Comparison of ENCODE assay signal across 8 mouse cellular contexts in the genomic region with DNA sequence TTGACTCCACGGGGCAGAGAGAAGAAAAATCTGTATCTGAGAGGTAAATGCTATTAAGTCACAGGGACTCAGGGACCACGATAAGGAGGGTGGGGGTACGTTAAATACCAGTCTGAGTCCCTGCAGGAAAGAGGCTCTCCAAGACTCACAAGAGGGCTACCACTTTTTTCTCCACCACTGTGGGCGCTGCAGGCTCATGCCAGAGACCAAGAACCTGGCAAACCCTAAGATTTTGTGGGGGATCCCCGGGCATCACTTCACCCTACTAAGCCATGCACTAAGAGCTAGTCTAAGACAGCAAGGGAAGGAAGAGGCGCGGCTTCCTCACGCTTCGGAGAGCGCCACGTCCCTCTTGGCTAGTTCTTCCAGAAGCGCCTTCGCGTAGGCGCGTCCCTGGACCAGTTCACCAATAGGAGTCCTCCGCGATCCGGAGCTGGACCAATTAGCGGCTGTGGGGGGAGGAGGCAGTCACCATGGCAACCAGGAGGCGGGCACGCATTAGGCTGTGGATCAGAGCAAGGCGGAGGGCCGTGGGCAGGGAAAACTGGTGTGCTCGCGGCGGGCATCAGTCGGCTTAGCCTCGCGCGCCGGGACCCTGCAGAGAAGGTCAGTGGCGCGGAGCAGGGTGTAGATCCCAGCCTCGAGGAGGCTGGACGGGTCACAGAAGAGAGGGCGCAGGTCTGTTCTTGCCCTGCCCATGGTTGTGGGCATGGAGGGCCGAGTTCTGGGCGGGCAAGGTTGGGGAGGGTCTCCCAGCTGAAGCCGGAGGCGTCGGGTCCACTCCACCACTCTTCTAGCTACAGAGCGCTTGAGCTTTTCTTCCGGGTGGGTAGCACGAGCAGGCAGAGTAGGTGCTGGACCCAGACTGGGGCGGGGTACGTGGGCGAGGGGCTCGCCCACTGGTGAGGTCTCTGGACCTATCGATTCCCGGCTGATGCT. TPM values are rescaled to one million over a fixed set of nuclear protein-coding genes. Genes with fewer than 3 reads are reported as not detected.
DNase-seq lines count a peak whose midpoint lies in the region; ATAC-seq and TF ChIP-seq lines count a peak whose summit lies in the region.

Gene Nucb2, plus strand, starts transcription at position 491 of the 939 bp plus-strand sequence.

- H3K4me3 ChIP-seq in cortical plate, adult 2 months (ENCODE audit: insufficient read depth, low read length): peak within 1 kb of the TSS; percentile 61
- peak within 1 kb of the TSS; percentile 93 for H3K4me3 ChIP-seq in megakaryocyte, embryonic 14.5 days (replicated peaks)

- H3K27ac ChIP-seq in cortical plate, adult 2 months (ENCODE audit: insufficient read depth, low read length): no peak within 1 kb of the TSS

- no peak for TF ChIP-seq CTCF in cortical plate, adult 2 months (IDR thresholded peaks at IDR 0.05; ENCODE audit: extremely low read depth, insufficient read depth, low read length)

- peak; percentile 99 for ATAC-seq in activated CD4-positive, CD25-positive, alpha-beta regulatory T cell, adult 4 months

- H3K36me3 ChIP-seq in megakaryocyte, embryonic 14.5 days (replicated peaks; ENCODE audit: low read length): no peaks in the 10 kb centered on the region

- peaks cover 15% of the 10 kb centered on the region for H3K27me3 ChIP-seq in megakaryocyte, embryonic 14.5 days (replicated peaks)

- H3K9me3 ChIP-seq in megakaryocyte, embryonic 14.5 days: peaks cover 5% of the 10 kb centered on the region; the same call in 1 of the 2 replicates

- no peaks in the 10 kb centered on the region for H3K4me1 ChIP-seq in cortical plate, adult 2 months (ENCODE audit: control insufficient read depth, insufficient read depth, low read length)
- peaks cover 19% of the 10 kb centered on the region for H3K4me1 ChIP-seq in megakaryocyte, embryonic 14.5 days

- peak; percentile 93 for TF ChIP-seq POLR2A in cortical plate, adult 2 months (IDR thresholded peaks at IDR 0.05; ENCODE audit: extremely low read depth, insufficient read depth, low read length)

- DNase-seq in gastrocnemius, adult 8-10 months (ENCODE audit: low spot score in 2 of 2): peak; percentile 98
- peak; percentile 88 for DNase-seq in hindlimb bud, embryonic 11.5 days (ENCODE audit: extremely low spot score, low read depth, low spot score)
- peak; percentile 95 to 99 for DNase-seq in left cerebral cortex, adult 8-10 months (ENCODE audit: low spot score in 2 of 2)
- peak; percentile 100 for DNase-seq in right cerebral cortex, postnatal 10 days (ENCODE audit: low spot score in 2 of 2)
- peak; percentile 98 for DNase-seq in urinary bladder, postnatal 25 days (ENCODE audit: low spot score)

RNA-seq across cellular contexts. Expression of gene Nucb2, which starts in this region (rescaled TPM):
- 10 to 100 TPM; 20.2 to 21.9 TPM for polyA plus RNA-seq in activated CD4-positive, CD25-positive, alpha-beta regulatory T cell, adult 4 months (2017; shearing (Covaris generic))
- 14.4 and 14.7 TPM in 2 replicates for polyA plus RNA-seq in cortical plate, adult 2 months (2012; rRNA removed)
- total RNA-seq in gastrocnemius, adult 8-10 months (2022): 1 to 10 TPM; 1.3 to 5.3 (median 2.6) TPM
- total RNA-seq in left cerebral cortex, adult 8-10 months (2022): 10 to 100 TPM; 25.7 to 28.7 (median 28.2) TPM
- 2.8 TPM in 1 of 2 replicates, not detected in the other for polyA plus RNA-seq in megakaryocyte, embryonic 14.5 days (2012; ENCODE audit: insufficient read depth, low replicate concordance)

Comparison
In these comparisons a context has a peak if more than half of its experiments do, and no peak if none do; other contexts are left out.
1. RNA of gene Nucb2 (total RNA-seq): 25.7 to 28.7 TPM in left cerebral cortex, adult 8-10 months; 1.3 to 5.3 TPM in gastrocnemius, adult 8-10 months; every median in the first group is over 4 times any median in the second.
2. Peak in every context shown above with its lines, with median percentiles within 50 percentile points of each other: DNase-seq.